Mouse (Mus musculus) thymus, postnatal 4 days (tissue): ENCODE measurements around the gene Lancl2.
A peak's percentile ranks its signal among the peaks of the same experiment; 100 is the strongest.

Experiments
- DNase-seq: peaks from one replicate; pipeline ENCODE4 v3.0.0; 2021

The Lancl2 gene

DNA sequence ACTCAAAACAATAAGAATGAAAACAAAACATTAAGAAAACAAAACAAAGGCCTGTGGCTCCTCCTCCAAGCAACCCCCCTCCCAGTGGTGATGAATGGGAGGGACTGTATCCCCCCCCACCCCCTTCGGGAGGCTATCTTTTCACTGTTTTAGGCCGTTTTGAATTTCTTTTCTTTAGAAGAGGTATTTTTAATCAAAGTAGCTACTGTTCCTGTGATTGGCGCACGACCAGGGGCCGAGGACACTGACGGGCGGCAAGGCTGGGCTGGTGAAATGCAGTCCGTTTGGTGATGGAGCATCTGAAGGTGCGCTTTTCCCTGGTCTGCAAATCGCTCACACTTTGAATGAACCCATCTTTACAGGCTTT lies at the start of gene Lancl2:
Lancl2 (plus strand) TSS at position 165 of the 367 bp plus-strand sequence.
- no peak for DNase-seq

DNA sequence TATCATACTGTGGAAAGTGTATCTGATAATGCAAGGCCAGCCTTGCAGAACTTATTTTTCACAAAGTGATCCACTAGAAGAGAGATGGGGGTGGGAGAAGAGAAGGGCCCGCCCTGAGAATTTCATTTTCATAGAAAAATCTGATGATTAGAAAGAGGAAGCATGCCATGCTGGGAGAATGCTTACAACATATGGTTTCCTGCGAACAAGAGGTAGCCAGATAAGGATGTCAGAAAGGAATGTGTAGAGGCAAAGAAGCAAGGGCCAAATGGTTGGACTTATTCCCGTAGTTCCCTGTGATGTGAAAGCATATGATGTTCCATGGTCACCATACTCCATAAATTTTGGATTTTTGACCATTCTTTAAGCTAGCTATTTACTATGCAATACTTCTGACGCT lies 41.0 kb upstream of the Lancl2 start:
- no peak for DNase-seq

DNA sequence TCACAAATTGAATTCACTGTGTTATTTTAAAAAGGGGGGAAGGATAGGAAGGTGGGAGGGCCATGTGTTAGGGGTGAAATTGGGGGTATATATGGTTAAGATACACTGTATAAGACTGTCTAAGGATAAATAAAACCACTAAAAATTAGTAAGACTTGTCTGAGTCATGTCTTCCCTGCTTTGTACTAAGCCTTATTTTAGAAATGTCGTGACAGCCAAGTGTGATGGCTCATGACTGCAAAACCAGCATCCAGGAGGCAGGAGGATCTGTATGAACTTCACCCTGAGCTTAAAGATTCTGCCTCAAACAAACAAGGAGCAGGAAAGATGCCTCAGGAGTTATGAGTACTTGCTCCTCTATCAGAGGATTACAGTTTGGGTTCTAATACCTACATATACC lies 18.2 kb upstream of the Lancl2 start:
- no peak for DNase-seq

DNA sequence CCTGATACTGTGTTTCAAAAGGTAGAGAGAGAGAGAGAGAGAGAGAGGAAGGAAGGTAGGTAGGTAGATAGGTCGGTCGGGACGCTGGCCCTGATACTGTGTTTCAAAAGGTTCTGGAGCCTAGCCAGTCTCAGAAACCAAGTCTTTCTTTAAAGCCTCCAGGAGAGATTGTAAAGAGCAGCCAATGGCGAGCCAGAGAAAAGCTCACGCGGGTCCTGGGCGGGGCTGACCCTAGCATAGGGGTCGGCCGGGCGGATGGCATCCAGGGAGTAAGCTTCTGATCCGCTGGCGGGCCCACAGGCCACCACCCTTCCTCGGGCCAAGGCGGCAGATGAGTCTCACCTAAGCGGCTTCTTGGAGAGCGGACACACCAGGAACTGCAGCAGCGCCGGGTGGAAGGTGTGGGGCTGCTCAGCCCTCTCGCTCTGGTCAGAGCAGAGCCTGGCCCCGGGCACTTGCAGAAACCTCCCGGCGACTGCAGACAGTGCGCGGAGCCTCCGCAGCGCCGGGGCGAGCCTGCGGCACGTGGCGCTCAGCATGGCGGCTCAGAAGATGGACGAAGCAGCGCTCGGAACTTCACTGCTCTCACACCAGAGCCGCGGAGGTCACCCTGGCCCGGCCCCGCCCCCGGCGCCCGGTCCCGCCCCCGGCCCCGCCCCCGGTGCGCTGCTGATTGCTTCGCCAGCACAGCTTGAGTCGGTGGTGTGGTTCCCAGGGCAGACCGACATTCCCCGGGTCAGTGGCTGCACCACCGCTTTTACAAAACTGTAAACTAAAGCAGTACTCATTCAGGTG lies 10.7 kb upstream of the Lancl2 start, which contains the start of gene Pyurf:
Pyurf (minus strand) TSS at position 612 of the 795 bp plus-strand sequence.
- DNase-seq = peak; percentile 89

DNA sequence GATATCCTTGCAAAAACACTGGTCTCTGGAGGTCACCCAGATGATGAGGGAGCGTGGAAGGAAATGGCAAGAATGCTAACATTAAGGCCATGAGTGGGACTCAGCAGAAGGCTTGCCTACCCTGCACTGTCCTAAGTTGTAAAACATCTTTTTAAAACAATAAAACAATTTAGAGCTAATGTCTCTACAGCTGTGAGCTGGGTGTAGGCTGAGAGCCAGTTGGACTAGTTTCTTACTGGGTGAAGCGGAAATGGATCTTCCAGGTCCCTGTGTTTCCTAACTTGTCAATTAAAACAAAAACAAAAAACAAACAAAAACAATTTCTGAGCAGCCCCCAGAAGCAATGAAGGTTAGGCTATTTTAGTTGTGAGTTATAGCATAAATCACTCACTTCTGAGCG lies 9.2 kb upstream of the Lancl2 start:
- no peak for DNase-seq

DNA sequence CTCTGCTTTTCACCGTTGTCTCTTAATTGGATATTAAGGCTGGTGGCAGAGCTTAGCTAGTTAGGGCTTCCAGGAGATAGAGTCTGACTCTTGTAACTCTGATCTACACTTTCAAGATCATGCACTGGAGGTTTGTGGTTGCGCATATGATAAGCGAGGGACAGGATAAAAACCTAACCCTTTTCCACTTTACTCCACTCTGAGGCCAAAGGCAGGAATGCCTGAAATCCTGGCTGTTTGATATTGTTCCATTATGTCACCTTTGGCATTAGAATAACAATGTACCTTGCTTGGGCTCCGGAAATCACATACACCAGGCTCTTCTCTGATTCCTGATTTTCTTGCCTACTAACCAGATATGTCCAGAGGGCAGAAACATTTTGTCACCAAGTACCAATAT lies 654 bp upstream of the Lancl2 start:
- no peak for DNase-seq

DNA sequence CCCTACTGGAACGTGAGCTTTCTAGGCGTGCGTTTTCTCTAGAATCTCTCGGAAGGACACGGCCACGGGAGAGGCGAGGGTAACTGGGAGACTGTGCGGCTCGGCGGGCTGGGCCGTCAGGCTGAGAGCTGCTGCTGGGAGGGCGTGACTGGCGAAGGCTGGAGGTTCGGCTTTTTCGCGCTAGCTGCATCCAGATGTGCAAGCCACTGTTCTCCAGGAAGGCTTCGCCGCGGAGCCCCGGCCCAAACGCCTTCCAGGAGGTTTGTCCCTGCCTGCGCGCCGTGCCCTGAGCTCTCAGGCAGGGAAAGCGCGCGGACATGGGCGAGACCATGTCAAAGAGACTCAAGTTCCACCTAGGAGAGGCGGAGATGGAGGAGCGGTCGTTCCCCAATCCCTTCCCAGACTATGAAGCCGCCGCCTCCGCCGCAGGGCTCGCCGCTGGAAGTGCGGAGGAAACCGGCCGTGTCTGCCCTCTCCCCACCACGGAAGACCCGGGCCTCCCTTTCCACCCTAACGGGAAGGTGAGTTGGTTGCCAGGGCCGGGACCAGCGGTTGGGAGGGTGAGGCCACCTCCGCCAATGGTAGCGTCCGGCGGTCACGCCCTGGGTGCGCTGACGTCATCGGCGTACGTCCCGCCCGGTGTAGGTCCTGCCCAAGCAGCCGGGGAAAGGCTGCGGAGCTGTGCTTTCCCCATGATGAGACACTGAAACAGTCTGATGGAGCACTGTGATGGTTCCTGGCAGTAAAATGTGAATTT lies 581 bp downstream of the Lancl2 start:
- peak; percentile 95 for DNase-seq

DNA sequence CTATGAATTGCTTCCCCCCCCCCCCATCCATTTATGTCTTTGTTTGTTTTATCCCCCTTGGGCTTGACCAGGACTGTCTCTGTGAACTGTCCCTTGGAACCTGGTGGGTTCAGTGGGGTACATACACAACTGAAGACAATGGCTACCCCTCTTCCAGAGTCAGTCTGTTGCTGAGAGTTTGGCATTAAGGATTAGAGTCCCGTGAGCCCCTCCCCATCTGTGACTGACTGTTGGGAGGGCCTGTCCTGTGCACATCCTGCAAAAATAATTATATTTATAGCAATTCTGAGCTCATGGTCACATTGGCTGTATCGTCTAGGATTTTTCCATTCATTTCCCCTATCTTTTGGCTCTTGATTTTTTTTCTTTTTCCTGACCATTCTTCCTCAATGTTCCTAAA lies 1.4 kb downstream of the Lancl2 start:
- no peak for DNase-seq

DNA sequence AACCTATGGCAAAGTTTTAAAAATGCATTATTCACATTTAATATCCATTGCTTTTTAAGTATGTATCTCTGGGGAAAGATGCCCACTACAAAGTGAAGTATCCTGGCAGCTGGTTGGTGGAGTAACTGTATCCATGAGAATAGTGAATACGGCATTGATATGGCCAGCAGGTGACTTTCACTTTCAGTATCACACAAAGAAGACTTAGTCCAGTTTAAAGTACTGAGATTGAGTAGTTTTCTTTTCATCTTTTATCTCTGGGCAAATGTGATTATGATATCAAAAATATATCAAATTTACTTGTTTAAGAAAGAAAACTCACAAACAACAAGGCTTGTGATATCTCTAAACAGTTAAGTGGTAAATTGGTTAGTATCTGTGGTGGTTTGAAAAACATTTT lies 4.4 kb downstream of the Lancl2 start:
- no peak for DNase-seq

DNA sequence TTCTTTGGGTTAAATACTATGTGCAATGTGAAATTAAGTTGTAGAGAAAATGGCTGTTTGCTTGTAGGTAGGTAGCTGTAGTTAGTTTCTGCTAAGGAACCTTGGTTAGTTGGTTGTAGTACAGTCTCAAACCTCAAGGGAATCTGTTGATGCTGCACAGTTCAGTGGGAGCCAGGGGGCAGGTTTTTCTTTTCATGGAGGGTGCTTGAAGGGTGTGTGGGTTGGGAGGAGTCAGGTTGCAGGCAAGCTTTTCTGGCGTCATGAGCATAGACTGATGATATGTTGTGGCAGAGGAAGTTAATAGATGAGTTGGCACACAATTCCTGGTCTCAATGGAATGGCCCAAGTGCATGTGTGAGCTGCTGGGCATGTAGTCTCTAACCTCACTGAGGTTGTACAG lies 9.4 kb downstream of the Lancl2 start:
- no peak for DNase-seq

DNA sequence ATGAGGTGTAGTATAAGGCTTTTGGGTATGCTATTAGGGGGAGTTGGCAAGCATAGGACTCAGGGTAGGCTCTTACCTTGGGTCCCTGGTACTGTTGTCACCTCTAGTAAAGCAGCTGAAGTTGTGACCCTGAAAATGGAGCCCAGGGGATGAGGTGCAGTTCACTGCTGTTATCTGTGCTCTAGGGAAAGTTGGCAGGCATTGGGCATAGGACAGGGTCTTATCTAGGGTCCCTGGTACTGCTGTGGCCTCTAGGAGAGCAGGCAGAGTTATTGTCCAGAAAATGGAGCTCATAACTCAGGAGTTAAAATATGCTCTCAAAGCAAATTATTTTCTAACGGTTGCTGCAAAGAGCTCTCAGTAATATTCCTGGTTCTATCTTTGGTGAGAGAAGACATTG lies 19.0 kb downstream of the Lancl2 start:
- no peak for DNase-seq

DNA sequence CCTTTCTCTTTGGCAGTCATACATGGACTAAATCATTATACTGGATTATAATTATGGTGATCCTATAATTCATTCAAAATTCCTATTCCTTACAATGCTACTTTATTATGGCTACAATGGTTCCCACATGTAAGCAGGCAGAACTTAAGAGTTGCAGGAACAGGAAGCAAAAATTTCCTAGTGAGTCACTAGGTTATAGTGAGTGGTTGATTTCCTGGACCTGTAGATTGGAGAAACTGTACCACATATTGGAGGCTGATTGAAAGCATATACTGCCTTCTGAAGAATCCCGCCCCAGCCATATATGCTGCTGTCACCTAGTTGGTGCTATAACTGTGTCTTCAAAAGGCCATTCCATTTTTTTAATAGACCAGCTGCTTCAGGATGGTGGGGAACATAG lies 40.4 kb downstream of the Lancl2 start:
- DNase-seq = no peak

DNA sequence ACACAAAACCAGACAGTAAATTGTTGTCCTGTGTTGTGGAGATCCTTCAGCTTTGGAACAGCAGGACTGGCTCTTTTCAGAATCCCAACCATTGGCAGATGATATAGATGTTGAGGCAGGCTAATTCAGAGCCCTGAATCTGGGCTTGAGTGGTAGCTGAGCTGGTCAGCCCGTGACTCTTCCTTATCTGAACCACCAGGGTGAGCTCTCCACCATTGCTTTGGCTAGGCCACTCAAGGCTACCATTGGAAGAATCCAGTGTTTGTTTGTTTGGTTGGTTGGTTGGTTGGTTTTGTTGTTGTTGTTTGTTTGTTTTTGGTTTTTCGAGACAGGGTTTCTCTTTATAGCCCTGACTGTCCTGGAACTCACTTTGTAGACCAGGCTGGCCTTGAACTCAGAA lies 41.0 kb downstream of the Lancl2 start:
- no peak for DNase-seq

DNA sequence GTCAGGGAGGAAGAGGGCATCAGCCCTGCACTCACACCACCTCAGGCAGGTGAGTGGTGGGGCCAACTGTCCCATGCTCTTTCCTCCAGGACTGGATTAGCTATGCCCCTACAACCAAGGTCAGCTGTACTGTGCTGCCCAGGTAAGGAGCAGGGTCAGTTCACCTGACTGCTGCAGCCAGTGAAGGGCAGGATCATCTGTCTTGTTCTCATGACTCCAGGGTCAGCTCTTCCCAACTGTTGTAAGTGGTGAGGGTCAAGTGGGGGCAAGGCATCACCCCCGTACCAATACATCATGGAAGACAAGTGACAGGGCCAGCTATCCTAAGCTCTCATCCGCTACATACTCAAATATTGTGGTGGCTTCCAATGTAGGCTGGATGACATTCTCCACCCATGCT lies 41.8 kb downstream of the Lancl2 start:
- no peak for DNase-seq

DNA sequence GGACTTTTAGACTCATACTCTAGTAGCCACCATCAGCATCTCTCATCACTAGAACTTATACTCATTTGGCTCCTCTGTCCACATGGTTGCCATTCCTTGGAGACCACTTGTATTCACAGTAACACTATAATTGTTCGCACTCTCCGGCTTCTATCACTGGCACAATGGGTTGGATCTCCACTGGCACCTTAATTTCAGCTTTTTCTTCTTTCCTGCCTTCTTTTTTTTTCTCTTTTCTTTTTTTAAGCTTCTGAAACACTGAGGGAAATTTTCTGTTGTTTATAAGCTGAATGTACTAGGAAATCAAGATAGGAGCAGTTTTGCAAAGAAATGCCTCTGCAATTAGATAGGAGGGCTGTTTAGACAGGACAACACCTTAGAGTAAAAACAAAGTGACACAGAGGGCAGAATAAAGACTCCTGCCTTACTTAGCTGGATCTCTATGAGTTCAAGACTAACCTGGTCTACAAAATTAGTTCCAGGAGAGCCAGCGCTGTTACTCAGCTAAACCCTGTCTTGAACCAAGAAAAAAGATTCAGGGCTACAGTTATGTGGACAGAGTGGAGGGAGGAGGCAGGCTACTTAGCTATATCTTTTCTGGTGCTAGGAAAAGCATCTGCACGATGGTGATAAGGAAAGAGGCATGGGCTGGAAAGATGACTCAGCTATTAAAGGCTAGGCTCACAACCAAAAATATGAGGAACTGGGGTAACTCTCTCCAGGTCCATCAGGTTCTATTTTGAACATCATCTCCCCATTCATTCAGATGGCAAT lies 42.8 kb downstream of the Lancl2 start:
- DNase-seq = no peak

DNA sequence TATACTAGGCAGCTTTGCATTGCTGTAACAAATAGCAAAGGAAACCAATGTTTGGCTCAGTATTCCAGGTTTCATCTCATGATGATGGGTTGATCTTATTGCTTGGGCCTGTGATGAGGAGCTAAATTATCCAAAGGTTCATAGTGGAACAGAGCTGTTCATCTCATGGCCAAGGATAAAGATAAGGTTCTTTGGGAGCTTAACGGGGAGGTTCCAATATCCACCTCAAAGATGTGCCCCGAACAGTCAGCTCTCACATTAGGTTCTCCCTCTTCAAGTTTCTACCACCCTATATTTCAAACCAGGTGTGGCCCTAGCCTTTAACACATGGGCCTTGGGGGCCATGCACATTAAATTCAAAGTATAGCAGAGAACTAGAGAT lies 43.4 kb downstream of the Lancl2 start:
- DNase-seq = no peak

DNA sequence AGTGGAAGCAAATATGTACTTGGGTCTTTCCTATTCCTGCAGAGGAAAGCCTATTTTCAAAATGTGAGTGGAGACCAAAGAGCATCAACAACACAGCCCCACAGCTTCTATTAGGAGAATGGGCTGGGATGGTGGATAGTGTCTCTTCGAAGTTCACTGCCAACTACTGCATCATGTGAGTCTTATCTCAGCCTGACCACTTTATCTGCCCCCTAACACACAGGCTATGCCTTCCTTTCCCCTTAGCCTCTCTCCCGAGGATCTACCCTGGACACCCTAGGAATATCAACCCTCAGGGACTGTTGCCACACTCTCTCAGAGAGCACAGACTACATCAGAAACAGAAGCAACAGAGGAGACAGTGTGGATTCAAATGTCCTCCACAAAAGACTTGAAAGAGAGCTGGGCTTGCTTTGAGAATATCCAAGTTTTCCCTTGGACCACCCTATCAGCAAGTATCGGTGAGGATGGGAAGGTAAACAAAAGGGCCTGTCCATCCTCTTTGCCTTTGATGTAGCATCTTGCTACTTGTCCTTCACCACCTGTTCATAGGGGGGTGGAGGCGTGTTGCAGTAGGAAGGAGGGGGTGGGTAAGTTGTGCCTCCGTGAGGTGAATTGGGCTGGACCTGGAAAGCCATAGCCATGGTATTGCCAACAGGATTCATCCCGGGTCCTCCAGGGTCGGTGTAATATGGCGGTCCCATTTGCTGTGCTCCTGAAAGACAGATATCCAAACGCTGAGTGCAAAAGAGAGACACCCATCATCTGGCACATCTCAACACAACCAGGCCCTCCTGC lies 51.8 kb downstream of the Lancl2 start:
- no peak for DNase-seq

DNA sequence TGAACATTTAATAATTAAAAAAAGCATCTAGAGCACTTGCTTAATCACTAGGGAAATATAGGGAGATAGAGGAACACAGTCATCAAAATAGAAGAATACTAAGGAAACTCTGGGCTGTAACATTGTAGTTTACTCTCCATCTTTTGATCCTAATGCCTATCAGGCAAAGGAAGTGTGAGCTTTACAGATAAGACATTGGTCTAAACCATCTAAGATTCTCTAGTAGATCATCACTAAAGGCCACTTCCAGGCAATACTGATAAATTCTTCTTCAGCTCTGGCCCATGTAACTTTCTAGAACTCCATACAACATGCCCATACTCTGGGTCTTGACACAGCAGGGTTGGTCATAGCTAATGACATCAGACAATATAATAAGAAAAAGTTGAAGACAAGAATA lies 60.7 kb downstream of the Lancl2 start:
- DNase-seq = no peak

DNA sequence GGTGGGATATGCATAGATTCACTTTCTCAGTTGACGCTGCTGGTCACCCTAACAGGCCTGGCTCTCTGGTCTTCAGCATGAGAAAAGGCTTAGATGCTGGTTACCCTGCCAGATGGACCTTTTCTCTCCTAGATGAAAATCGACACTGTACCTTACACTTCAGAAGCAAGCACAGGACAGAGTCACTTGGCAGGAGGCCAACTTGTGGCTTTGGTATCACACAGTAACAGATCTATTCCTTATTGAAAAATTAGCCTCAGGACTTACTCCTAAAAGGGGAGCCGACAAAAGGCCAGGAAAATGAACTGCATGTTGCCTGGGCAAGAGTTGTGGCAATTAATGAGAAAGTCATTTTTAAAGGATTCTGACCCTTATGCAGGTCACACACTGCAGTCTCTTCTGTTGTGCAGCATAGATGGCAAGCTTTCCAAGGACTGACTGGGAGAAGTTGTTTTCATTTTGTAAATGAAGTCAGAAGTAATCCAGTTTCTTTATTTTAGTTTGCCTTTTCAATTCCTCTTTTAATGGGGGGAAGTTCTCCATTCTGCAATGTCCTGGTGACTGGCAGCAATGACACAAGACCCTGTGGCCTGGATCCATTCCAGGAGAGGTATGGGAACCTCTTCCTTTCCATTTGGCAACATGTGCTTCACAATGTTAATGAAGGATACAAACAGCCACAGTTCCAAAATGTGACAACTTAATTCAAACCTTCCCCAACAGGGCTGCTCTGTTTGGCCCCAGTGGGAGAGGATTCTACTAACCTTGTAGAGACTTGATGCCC lies 62.9 kb downstream of the Lancl2 start:
- DNase-seq = no peak

DNA sequence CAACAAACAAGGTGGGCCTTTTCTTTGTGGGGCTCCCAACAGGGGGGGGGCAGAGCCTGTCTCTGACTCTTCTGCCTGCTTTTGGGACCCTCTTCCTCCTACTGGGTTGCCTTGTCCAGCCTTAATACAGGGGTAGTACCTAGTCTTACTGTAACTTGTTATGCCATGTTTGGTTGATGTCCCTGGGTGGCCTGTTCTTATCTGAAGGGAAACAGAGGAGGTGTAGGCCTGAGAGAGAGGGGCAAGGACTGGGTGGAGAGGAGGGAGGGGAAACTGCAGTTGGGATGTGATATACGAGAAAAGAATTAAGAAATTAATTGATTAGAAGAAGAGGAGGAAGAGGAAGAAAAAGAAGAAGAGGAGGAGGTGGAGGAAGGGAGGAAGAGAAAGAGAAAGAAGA lies 63.9 kb downstream of the Lancl2 start:
- no peak for DNase-seq

DNA sequence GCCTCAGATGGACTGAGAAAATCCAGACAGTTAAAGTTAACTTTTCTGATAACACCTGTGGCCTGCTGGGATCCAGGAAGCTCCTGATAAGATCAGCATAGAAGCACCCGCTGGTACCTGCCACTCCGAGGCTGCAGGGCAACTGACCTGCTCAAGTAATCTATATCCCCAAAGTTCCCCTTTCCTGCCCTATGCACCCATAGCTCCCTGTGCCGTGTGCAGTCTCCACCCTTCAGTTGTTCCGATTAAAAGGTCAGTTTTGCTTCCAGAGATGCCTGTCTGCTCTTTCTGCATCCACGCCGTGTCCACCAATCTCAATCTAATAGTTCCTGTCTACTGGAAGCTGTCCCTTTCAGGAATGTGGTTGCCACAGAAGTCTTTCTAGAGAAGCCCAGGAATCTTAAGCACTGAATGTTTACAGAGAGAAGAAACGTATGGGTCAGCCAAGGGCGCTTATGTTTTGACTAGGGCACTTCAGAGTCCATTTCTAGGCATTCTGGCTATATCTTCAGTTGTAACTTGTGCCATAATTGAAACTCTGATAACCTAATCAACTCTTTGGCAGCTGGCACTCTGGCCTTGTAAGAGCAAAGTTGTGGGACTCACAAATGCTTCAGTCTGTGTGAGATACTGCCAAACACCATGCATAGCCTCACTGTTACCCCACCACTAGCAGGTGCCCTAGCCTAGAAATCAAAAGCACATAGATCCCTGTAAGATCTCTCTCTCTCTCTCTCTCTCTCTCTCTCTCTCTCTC lies 65.0 kb downstream of the Lancl2 start:
- no peak for DNase-seq
